Mouse (Mus musculus): ENCODE measurements at regions not wholly inside any gene's neighbourhood (a gene's known extent, or its start where the extent isn't known, plus 50 kb on each side); places are given as distances from the start of the nearest gene placed in this dataset.

GRCm38 (mm10) chr1:119209607-119210007 lies 156.2 kb upstream of the Gli2 start:
- no peak for ATAC-seq (replicated peaks; ENCODE audit: low FRiP score, low TSS enrichment, poor library complexity, severe bottlenecking)

GRCm38 (mm10) chr1:119202456-119202855 lies 149.0 kb upstream of the Gli2 start:
- ATAC-seq (replicated peaks; ENCODE audit: low FRiP score, low TSS enrichment, poor library complexity, severe bottlenecking), result no peak

- no peak for ATAC-seq (replicated peaks; ENCODE audit: low FRiP score, low TSS enrichment, poor library complexity, severe bottlenecking)
These were observed 143.9 kb upstream of the Gli2 start for GRCm38 (mm10) chr1:119197415-119197700.

GRCm38 (mm10) chr1:119196674-119197414 lies 143.4 kb upstream of the Gli2 start:
- ATAC-seq (replicated peaks; ENCODE audit: low FRiP score, low TSS enrichment, poor library complexity, severe bottlenecking), result no peak

GRCm38 (mm10) chr1:119194533-119194932 lies 141.1 kb upstream of the Gli2 start:
- no peak for ATAC-seq (replicated peaks; ENCODE audit: low FRiP score, low TSS enrichment, poor library complexity, severe bottlenecking)

- ATAC-seq (replicated peaks; ENCODE audit: low FRiP score, low TSS enrichment, poor library complexity, severe bottlenecking), result no peak
These were observed 137.8 kb upstream of the Gli2 start for GRCm38 (mm10) chr1:119191177-119191576.

- no peak for ATAC-seq (replicated peaks; ENCODE audit: low FRiP score, low TSS enrichment, poor library complexity, severe bottlenecking)
These were observed 136.1 kb upstream of the Gli2 start for GRCm38 (mm10) chr1:119189461-119190066.

- ATAC-seq (replicated peaks; ENCODE audit: low FRiP score, low TSS enrichment, poor library complexity, severe bottlenecking), result no peak
These were observed 133.9 kb upstream of the Gli2 start for GRCm38 (mm10) chr1:119187301-119187700.

- no peak for ATAC-seq (replicated peaks; ENCODE audit: low FRiP score, low TSS enrichment, poor library complexity, severe bottlenecking)
These were observed 133.4 kb upstream of the Gli2 start for GRCm38 (mm10) chr1:119186856-119187255.

GRCm38 (mm10) chr1:119183558-119184270 lies 130.3 kb upstream of the Gli2 start:
- no peak for ATAC-seq (replicated peaks; ENCODE audit: low FRiP score, low TSS enrichment, poor library complexity, severe bottlenecking)

GRCm38 (mm10) chr1:119173030-119173756 lies 119.8 kb upstream of the Gli2 start:
- ATAC-seq (replicated peaks; ENCODE audit: low FRiP score, low TSS enrichment, poor library complexity, severe bottlenecking), result no peak

- no peak for ATAC-seq (replicated peaks; ENCODE audit: low FRiP score, low TSS enrichment, poor library complexity, severe bottlenecking)
These were observed 114.0 kb upstream of the Gli2 start for GRCm38 (mm10) chr1:119167443-119167842.

GRCm38 (mm10) chr1:119166286-119166685 lies 112.9 kb upstream of the Gli2 start:
- no peak for ATAC-seq (replicated peaks; ENCODE audit: low FRiP score, low TSS enrichment, poor library complexity, severe bottlenecking)

GRCm38 (mm10) chr1:119164811-119165210 lies 111.4 kb upstream of the Gli2 start:
- ATAC-seq (replicated peaks; ENCODE audit: low FRiP score, low TSS enrichment, poor library complexity, severe bottlenecking), result no peak

GRCm38 (mm10) chr1:119163846-119164245 lies 110.4 kb upstream of the Gli2 start:
- ATAC-seq (replicated peaks; ENCODE audit: low FRiP score, low TSS enrichment, poor library complexity, severe bottlenecking), result no peak

GRCm38 (mm10) chr1:119163114-119163740 lies 109.8 kb upstream of the Gli2 start:
- no peak for ATAC-seq (replicated peaks; ENCODE audit: low FRiP score, low TSS enrichment, poor library complexity, severe bottlenecking)

GRCm38 (mm10) chr1:119161751-119162150 lies 108.3 kb upstream of the Gli2 start:
- no peak for ATAC-seq (replicated peaks; ENCODE audit: low FRiP score, low TSS enrichment, poor library complexity, severe bottlenecking)

GRCm38 (mm10) chr1:119160354-119160753 lies 106.9 kb upstream of the Gli2 start:
- ATAC-seq (replicated peaks; ENCODE audit: low FRiP score, low TSS enrichment, poor library complexity, severe bottlenecking), result no peak

- ATAC-seq (replicated peaks; ENCODE audit: low FRiP score, low TSS enrichment, poor library complexity, severe bottlenecking), result no peak
These were observed 103.8 kb upstream of the Gli2 start for GRCm38 (mm10) chr1:119157171-119157700.

GRCm38 (mm10) chr1:119153619-119154018 lies 100.2 kb upstream of the Gli2 start:
- no peak for ATAC-seq (replicated peaks; ENCODE audit: low FRiP score, low TSS enrichment, poor library complexity, severe bottlenecking)
